Mouse (Mus musculus) liver, embryonic 14.5 days (tissue): ENCODE data around the gene Efhd2. TPM values are rescaled to one million over a fixed set of nuclear protein-coding genes. Genes with fewer than 3 reads are reported as not detected.

Source experiments
- ATAC-seq: fragments of 200-750 bp; cut with Nextera tagmentation; 2 replicates; pipeline ENCODE4 v1.8.0; 2017; ENCODE audit warnings: moderate number of reproducible peaks, mild to moderate bottlenecking, moderate library complexity; ENCODE audit not compliant: insufficient read depth
- DNase-seq, 3 experiments: peaks; one replicate each; pipeline ENCODE4 v3.0.0-alpha.2; 2012 to 2013; ENCODE audit warnings: low read depth in 3 of 3, low spot score in 3 of 3
- H3K27ac ChIP-seq: fragments of 300-500 bp; sonication (generic); 2 replicates; pipeline ENCODE4 v1.5.1; 2014; ENCODE audit warnings: moderate library complexity, mild to moderate bottlenecking, control low read depth, inconsistent platforms
- H3K27me3 ChIP-seq: fragments of 300-500 bp; sonication (generic); 2 replicates; pipeline ENCODE4 v1.6.1; 2014; ENCODE audit warnings: mild to moderate bottlenecking, low read length, moderate library complexity; ENCODE audit not compliant: control insufficient read depth, insufficient read depth
- H3K36me3 ChIP-seq: fragments of 300-500 bp; sonication (generic); replicated peaks from 2 replicates; pipeline ENCODE4 v1.6.1; 2014; ENCODE audit warnings: low read depth; ENCODE audit not compliant: control insufficient read depth, insufficient read depth
- H3K4me1 ChIP-seq, 2 experiments: fragments of 200-500 bp in 1 of 2; fragments of 300-500 bp in 1 of 2; sonication (generic) in 1 of 2; replicated peaks; 2 replicates each; pipeline ENCODE4 v1.6.1; 2012 to 2014; ENCODE audit warnings: antibody characterized with exemption in 1 of 2, inconsistent platforms in 1 of 2, low read length in 1 of 2; ENCODE audit not compliant: control insufficient read depth in 2 of 2, insufficient read depth in 2 of 2
- H3K4me2 ChIP-seq: fragments of 300-500 bp; sonication (generic); 2 replicates; pipeline ENCODE4 v1.6.1; 2014; ENCODE audit warnings: low read depth, mild to moderate bottlenecking, control low read depth, moderate library complexity
- H3K4me3 ChIP-seq, 2 experiments: fragments of 200-500 bp in 1 of 2; fragments of 300-500 bp in 1 of 2; sonication (generic) in 1 of 2; 2 replicates each; pipeline ENCODE4 v1.5.1; 2012 to 2014; ENCODE audit warnings: low read depth in 2 of 2, low read length in 2 of 2, mild to moderate bottlenecking in 2 of 2, control low read depth in 1 of 2, inconsistent platforms in 1 of 2, moderate library complexity in 1 of 2; ENCODE audit not compliant: insufficient read depth in 1 of 2
- H3K9ac ChIP-seq: fragments of 300-500 bp; sonication (generic); replicated peaks from 2 replicates; pipeline ENCODE4 v1.6.1; 2014; ENCODE audit warnings: mild to moderate bottlenecking, control low read depth, moderate library complexity
- H3K9me3 ChIP-seq: fragments of 300-500 bp; sonication (generic); 2 replicates; pipeline ENCODE4 v1.6.1; 2016; ENCODE audit warnings: low read length, mixed read lengths; ENCODE audit not compliant: control insufficient read depth
- CTCF ChIP-seq: IDR thresholded peaks from 2 replicates; pipeline ENCODE4 v1.5.1; 2016; ENCODE audit warnings: antibody characterized with exemption, low read depth, control low read depth
- EP300 ChIP-seq: IDR thresholded peaks from 2 replicates; pipeline ENCODE4 v1.6.1; 2016; ENCODE audit warnings: antibody characterized with exemption, low read depth
- WGBS: fragments of 180-500 bp; shearing (Covaris S2); extraction: QIAGEN DNeasy Blood & Tissue Kit; methylation state at CpG from one replicate; pipeline ENCODE4 v1.1.7; 2014; ENCODE audit not compliant: insufficient replicate concordance; 5-methylcytosine and 5-hydroxymethylcytosine counted together
- polyA plus RNA-seq, 2 experiments: library from polyadenylated mRNA; depleted of rRNA in 1 of 2; stranded (reverse) in 1 of 2; unstranded in 1 of 2; fragments of >200 nt; fragmentation: Nextera tagmentation in 1 of 2; extraction: Ambion mirVana in 1 of 2; gene quantifications; 2 replicates each; pipeline versions ENCODE4 v1.2.1 to v1.2.3; 2012 to 2014

The Efhd2 gene
- polyA plus RNA-seq, 2 experiments: 23.4 to 25.9 TPM

DNA sequence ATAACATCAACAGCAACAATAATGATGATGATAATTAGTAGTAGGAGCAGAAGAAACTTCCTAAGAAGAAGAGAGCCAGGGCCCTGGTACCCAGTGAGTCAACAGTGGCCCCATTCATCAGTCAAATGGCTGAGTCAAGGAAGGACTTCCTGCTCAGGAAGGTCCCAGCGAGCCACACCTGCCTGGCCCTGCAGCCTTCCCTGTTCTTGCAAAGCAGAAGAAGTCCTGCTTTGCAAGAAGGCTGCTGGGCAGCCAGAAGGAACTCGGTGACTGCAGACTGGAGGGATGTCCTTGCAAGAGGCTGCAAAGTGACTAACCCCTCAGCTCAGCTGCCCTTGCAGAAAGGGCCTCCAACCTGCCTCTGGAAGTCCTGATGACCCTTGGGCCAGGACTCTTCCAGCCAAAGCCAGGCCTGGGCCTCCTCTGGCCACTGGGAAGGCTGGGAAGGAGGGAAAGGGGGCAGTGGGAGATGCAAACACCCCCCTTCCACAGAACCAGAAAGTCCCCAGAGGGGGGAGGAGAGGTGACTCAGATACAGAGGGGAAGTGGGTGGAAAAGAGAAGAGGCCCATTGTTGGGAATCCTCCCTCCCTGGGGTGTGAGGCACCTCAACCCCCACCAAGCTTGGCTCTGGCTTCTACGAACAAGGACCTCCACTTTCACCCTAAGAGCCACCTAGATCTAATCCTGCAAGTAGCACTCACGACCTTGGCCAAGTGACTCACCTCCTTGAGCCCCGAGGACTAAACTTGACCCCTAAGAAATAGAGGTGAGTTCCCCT lies 5.1 kb downstream of the Efhd2 start:
- Histone ChIP-seq H3K27ac (no peak overlapping the region), H3K4me2 (no peak overlapping the region), H3K4me1 (peaks cover 22 to 29% of the 10 kb centered on the region in 2 experiments), H3K36me3 (peaks cover 5% of the 10 kb centered on the region), H3K27me3 (no peaks in the 10 kb centered on the region), H3K9me3 (no peaks in the 10 kb centered on the region), H3K9ac (no peak overlapping the region), H3K4me3 (no peak overlapping the region)
- ATAC-seq (no peak), DNase-seq (no peak)
- TF ChIP-seq EP300: no peak
- no peak for TF ChIP-seq CTCF
- 47% methylated on average over 5 of the region's 5 CpGs for WGBS

DNA sequence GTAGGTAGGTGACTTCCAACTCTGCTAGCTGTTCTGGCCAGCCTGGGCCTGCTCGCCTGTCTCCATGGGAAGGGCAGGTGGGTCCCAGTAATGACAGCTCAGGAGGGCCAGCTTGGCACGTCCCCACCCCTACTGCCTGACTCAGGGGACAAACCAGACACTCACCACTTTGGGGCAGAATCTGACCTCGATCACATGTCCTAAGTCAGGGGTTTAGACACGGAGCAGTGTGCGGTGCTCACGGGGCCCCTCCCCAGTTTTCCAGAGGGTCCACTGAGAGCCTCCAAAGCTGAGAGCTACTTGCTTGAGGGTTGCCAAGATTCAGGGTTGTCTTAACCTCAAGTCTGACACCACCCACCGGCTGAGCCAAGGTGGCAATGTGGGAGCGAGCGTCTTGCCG lies 6.7 kb downstream of the Efhd2 start:
- DNase-seq (no peak), ATAC-seq (no peak)
- Histone ChIP-seq H3K27me3 (no peaks in the 10 kb centered on the region), H3K4me3 (no peak overlapping the region), H3K4me2 (no peak overlapping the region), H3K9ac (no peak overlapping the region), H3K9me3 (no peaks in the 10 kb centered on the region), H3K4me1 (peaks cover 15 to 22% of the 10 kb centered on the region in 2 experiments), H3K36me3 (peaks cover 5% of the 10 kb centered on the region), H3K27ac (no peak overlapping the region)
- 78% methylated on average over 10 of the region's 10 CpGs for WGBS
- TF ChIP-seq EP300 (no peak), CTCF (no peak)

DNA sequence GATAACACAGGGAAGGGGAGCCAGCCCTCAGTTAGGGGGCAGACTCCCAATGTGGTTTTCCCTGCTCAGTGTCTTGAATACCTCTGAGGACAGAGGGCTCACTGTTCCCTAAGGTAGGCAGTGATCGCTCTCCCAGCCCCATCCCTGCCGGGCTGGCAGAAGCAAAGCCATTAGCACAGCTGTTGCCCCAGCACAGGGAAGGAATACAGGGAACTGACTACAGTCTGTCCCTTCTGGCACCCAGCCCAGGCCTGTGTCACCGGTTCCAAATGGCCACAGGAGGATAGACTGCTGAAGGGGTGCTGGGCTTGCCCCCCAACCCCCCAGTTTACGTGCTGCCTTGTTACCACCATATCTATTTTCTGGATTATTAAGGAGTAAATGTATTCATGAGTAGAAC lies 7.2 kb downstream of the Efhd2 start:
- H3K36me3 ChIP-seq: peaks cover 5% of the 10 kb centered on the region; the same call in 1 of the 2 replicates
- no peak overlapping the region for H3K4me3 ChIP-seq
- H3K27ac ChIP-seq: no peak overlapping the region
- no peak overlapping the region for H3K4me2 ChIP-seq
- 70% methylated on average over 4 of the region's 4 CpGs for WGBS
- H3K9me3 ChIP-seq: no peaks in the 10 kb centered on the region
- peaks cover 9 to 17% of the 10 kb centered on the region in 2 experiments for H3K4me1 ChIP-seq
- no peak overlapping the region for H3K9ac ChIP-seq
- ATAC-seq (no peak), DNase-seq (no peak)
- H3K27me3 ChIP-seq: no peaks in the 10 kb centered on the region
- TF ChIP-seq EP300: no peak
- no peak for TF ChIP-seq CTCF

DNA sequence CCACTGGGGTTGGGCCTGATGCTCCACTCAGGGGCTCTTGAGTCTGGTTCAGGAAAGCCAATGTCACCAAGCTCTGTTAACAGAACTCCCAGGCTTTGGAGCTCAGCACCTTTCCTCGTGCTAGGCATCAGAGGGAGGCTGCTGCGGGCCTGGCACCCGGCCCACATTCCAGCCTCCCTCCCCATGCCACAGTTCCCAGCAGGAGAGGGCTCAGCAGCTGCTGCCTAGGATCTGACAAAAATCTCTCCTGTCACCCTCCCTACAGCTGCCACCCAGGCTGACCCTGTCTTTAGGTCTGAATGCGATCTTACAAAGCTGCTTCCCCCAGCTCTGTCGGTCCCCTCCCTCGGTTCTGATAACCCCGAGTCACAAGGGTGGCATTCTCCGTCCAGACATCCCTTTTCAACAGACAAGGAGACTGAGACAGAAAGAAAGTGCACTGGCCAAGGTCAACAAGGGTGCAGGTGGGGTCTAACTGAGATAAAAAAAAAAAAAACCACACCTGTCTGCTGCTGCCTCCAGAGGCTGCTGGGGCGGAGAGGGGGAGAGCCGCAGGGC lies 7.7 kb downstream of the Efhd2 start:
- Histone ChIP-seq H3K27ac (no peak overlapping the region), H3K4me2 (no peak overlapping the region), H3K36me3 (peaks cover 5% of the 10 kb centered on the region; the same call in 1 of the 2 replicates), H3K4me3 (no peak overlapping the region), H3K27me3 (no peaks in the 10 kb centered on the region), H3K4me1 (peaks cover 6 to 12% of the 10 kb centered on the region in 2 experiments), H3K9ac (no peak overlapping the region), H3K9me3 (no peaks in the 10 kb centered on the region)
- TF ChIP-seq EP300: no peak
- TF ChIP-seq CTCF: no peak
- DNase-seq: no peak
- 73% methylated on average over 10 of the region's 10 CpGs for WGBS
- ATAC-seq: no peak

DNA sequence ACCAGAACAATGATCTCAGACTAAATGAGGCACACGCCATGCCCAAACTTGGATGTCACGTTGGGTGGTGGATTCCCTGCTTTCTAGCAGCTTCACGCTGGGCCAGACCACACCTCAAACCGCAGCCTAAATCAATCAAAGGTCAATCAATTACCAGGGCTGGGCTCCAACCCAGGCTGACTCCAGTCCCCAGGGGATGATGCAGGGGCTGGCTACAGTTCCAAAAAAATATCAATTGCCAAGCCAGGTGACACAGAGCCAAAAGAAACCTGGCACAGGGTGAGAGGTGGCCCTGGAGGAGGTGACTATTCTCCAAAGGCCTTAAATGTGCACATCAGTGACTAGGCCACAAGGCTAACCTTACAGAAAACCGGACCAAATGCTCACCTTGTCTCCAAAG lies 9.1 kb downstream of the Efhd2 start:
- Histone ChIP-seq H3K4me1 (no peaks in the 10 kb centered on the region), H3K36me3 (peaks cover 4% of the 10 kb centered on the region), H3K9me3 (no peaks in the 10 kb centered on the region), H3K27ac (no peak overlapping the region), H3K4me2 (no peak overlapping the region), H3K4me3 (no peak overlapping the region), H3K9ac (no peak overlapping the region), H3K27me3 (no peaks in the 10 kb centered on the region)
- no peak for ATAC-seq
- DNase-seq: no peak
- WGBS: 78% methylated on average over 5 of the region's 5 CpGs
- TF ChIP-seq EP300 (no peak), CTCF (no peak)
